Mouse (Mus musculus): ENCODE data around the gene Tram2. TPM values are rescaled to one million over a fixed set of nuclear protein-coding genes. Genes with fewer than 3 reads are reported as not detected.

Gene Tram2
- polyA plus RNA-seq, 1 experiment from 2014 or later = 10.6 TPM

- peaks cover 38% of the 10 kb centered on the region for H3K4me1 ChIP-seq (ENCODE audit: control insufficient read depth, insufficient read depth, low read length)
- H3K4me2 ChIP-seq (replicated peaks; ENCODE audit: low read depth, low read length) = no peak overlapping the region
- ATAC-seq (ENCODE audit: insufficient number of reproducible peaks, insufficient read depth, low FRiP score, low read depth) = no peak
- no peaks in the 10 kb centered on the region for H3K9me3 ChIP-seq (ENCODE audit: control insufficient read depth, low read depth, low read length)
- H3K9ac ChIP-seq (replicated peaks; ENCODE audit: low read depth, low read length) = no peak overlapping the region
- H3K36me3 ChIP-seq (ENCODE audit: control insufficient read depth, insufficient read depth, low read length) = no peaks in the 10 kb centered on the region
- H3K27ac ChIP-seq (ENCODE audit: low read length) = no peak overlapping the region
- no peaks in the 10 kb centered on the region for H3K27me3 ChIP-seq (ENCODE audit: control insufficient read depth, insufficient read depth, low read length)
- H3K4me3 ChIP-seq (ENCODE audit: low read depth, low read length) = no peak overlapping the region
- 82% methylated on average over 5 of the region's 5 CpGs for WGBS
These were observed 4.8 kb downstream of the Tram2 start for GRCm38 (mm10) chr1:21074231-21074630.

GRCm38 (mm10) chr1:21072875-21073444 lies 6.1 kb downstream of the Tram2 start:
- no peak overlapping the region for H3K27ac ChIP-seq (ENCODE audit: low read length)
- no peaks in the 10 kb centered on the region for H3K36me3 ChIP-seq (ENCODE audit: control insufficient read depth, insufficient read depth, low read length)
- H3K4me2 ChIP-seq (replicated peaks; ENCODE audit: low read depth, low read length) = no peak overlapping the region
- H3K4me3 ChIP-seq (ENCODE audit: low read depth, low read length) = no peak overlapping the region
- H3K9me3 ChIP-seq (ENCODE audit: control insufficient read depth, low read depth, low read length) = no peaks in the 10 kb centered on the region
- peaks cover 34% of the 10 kb centered on the region for H3K4me1 ChIP-seq (ENCODE audit: control insufficient read depth, insufficient read depth, low read length)
- H3K27me3 ChIP-seq (ENCODE audit: control insufficient read depth, insufficient read depth, low read length) = no peaks in the 10 kb centered on the region
- whole genome bisulfite sequencing = 64% methylated on average over 12 of the region's 12 CpGs
- H3K9ac ChIP-seq (replicated peaks; ENCODE audit: low read depth, low read length) = no peak overlapping the region
- no peak for ATAC-seq (ENCODE audit: insufficient number of reproducible peaks, insufficient read depth, low FRiP score, low read depth)

GRCm38 (mm10) chr1:21070658-21071057 lies 8.4 kb downstream of the Tram2 start:
- ATAC-seq (ENCODE audit: insufficient number of reproducible peaks, insufficient read depth, low FRiP score, low read depth) = no peak
- no peak overlapping the region; the same call in 1 of the 2 replicates for H3K27ac ChIP-seq (ENCODE audit: low read length)
- no peak overlapping the region for H3K9ac ChIP-seq (replicated peaks; ENCODE audit: low read depth, low read length)
- no peaks in the 10 kb centered on the region for H3K27me3 ChIP-seq (ENCODE audit: control insufficient read depth, insufficient read depth, low read length)
- no peaks in the 10 kb centered on the region; the same call in 1 of the 2 replicates for H3K36me3 ChIP-seq (ENCODE audit: control insufficient read depth, insufficient read depth, low read length)
- peaks cover 5% of the 10 kb centered on the region; the same call in 1 of the 2 replicates for H3K9me3 ChIP-seq (ENCODE audit: control insufficient read depth, low read depth, low read length)
- no peak overlapping the region for H3K4me2 ChIP-seq (replicated peaks; ENCODE audit: low read depth, low read length)
- WGBS = 65% methylated on average over 13 of the region's 13 CpGs
- H3K4me1 ChIP-seq (ENCODE audit: control insufficient read depth, insufficient read depth, low read length) = peaks cover 12% of the 10 kb centered on the region
- no peak overlapping the region for H3K4me3 ChIP-seq (ENCODE audit: low read depth, low read length)

DNA sequence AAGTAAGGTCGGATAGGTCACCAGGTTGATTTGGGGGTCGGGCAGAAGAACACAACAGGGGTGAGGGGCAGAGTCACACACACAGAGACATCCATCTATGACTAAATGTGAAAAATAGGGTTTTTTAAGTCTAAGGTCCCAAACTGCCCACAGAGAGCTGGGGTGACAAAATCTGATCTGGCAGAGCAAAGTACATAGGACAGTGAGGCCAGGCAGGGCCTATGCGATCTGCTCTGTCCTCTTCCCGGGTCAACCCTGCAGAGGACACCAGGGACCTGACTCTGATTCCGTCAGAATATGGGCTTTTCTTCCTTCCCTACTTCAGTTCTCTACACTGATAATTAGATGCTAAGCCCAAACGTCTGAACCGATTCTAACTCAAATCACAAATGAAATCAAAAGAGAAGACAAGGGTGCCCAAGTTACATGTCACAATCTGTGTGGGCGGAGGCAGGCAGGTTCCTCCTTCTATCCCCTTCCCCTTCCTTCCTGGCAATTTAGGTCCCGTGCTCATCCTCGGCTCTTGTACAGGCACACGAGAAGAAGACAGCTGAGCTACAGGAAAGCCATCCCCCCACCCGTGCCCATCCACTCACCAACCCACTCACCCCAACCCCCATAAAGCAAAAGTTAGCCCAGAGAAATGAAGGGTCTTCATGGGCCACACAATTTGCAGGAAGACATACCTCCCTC lies 9.1 kb downstream of the Tram2 start:
- Histone ChIP-seq H3K9me3 (ENCODE audit: control insufficient read depth, low read depth, low read length) (peaks cover 5% of the 10 kb centered on the region; the same call in 1 of the 2 replicates), H3K36me3 (ENCODE audit: control insufficient read depth, insufficient read depth, low read length) (no peaks in the 10 kb centered on the region; the same call in 1 of the 2 replicates), H3K4me1 (ENCODE audit: control insufficient read depth, insufficient read depth, low read length) (0 out of 2 replicates have a peak, but pooled peaks cover 5% of the 10 kb centered on the region), H3K4me3 (ENCODE audit: low read depth, low read length) (no peak overlapping the region), H3K9ac (replicated peaks; ENCODE audit: low read depth, low read length) (no peak overlapping the region), H3K27me3 (ENCODE audit: control insufficient read depth, insufficient read depth, low read length) (no peaks in the 10 kb centered on the region), H3K4me2 (replicated peaks; ENCODE audit: low read depth, low read length) (no peak overlapping the region), H3K27ac (ENCODE audit: low read length) (no peak overlapping the region)
- 83% methylated on average over 12 of the region's 12 CpGs for WGBS
- no peak for ATAC-seq (ENCODE audit: insufficient number of reproducible peaks, insufficient read depth, low FRiP score, low read depth)

DNA sequence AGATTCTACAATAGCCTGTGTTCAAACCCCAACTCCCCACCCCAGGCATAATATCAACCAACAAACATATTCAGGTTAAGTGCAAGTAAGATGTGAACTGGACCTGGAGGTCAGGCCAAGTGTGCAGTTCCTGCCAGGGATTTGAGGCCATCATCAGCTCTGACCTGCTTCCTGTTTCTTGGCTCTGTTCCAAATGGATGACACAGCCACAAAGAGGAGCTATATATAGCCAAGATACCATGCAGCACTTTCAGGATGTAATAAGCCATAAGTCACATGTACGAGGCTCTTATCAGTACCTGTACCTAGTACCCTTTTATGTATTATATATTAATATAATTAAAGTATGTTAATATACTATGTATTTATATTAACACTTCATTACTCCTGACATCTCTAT lies 10.5 kb downstream of the Tram2 start:
- Histone ChIP-seq H3K4me1 (ENCODE audit: control insufficient read depth, insufficient read depth, low read length) (0 out of 2 replicates have a peak, but pooled peaks cover 2% of the 10 kb centered on the region), H3K9me3 (ENCODE audit: control insufficient read depth, low read depth, low read length) (peaks cover 5% of the 10 kb centered on the region; the same call in 1 of the 2 replicates), H3K27me3 (ENCODE audit: control insufficient read depth, insufficient read depth, low read length) (no peaks in the 10 kb centered on the region), H3K4me2 (replicated peaks; ENCODE audit: low read depth, low read length) (no peak overlapping the region), H3K4me3 (ENCODE audit: low read depth, low read length) (no peak overlapping the region), H3K36me3 (ENCODE audit: control insufficient read depth, insufficient read depth, low read length) (peaks cover 2% of the 10 kb centered on the region; the same call in 1 of the 2 replicates), H3K27ac (ENCODE audit: low read length) (no peak overlapping the region), H3K9ac (replicated peaks; ENCODE audit: low read depth, low read length) (no peak overlapping the region)
- WGBS = 48% methylated on average over 1 of the region's 1 CpGs
- no peak for ATAC-seq (ENCODE audit: insufficient number of reproducible peaks, insufficient read depth, low FRiP score, low read depth)

- ATAC-seq (ENCODE audit: insufficient number of reproducible peaks, insufficient read depth, low FRiP score, low read depth) = no peak
- 87% methylated on average over 11 of the region's 11 CpGs for WGBS
- H3K27me3 ChIP-seq (ENCODE audit: control insufficient read depth, insufficient read depth, low read length) = no peaks in the 10 kb centered on the region
- no peak overlapping the region for H3K4me3 ChIP-seq (ENCODE audit: low read depth, low read length)
- no peak overlapping the region for H3K27ac ChIP-seq (ENCODE audit: low read length)
- H3K4me1 ChIP-seq (ENCODE audit: control insufficient read depth, insufficient read depth, low read length) = no peaks in the 10 kb centered on the region
- peaks cover 5% of the 10 kb centered on the region; the same call in 1 of the 2 replicates for H3K9me3 ChIP-seq (ENCODE audit: control insufficient read depth, low read depth, low read length)
- peaks cover 2% of the 10 kb centered on the region; the same call in 1 of the 2 replicates for H3K36me3 ChIP-seq (ENCODE audit: control insufficient read depth, insufficient read depth, low read length)
- no peak overlapping the region for H3K9ac ChIP-seq (replicated peaks; ENCODE audit: low read depth, low read length)
- no peak overlapping the region for H3K4me2 ChIP-seq (replicated peaks; ENCODE audit: low read depth, low read length)
These were observed 11.3 kb downstream of the Tram2 start for GRCm38 (mm10) chr1:21067536-21068221.

DNA sequence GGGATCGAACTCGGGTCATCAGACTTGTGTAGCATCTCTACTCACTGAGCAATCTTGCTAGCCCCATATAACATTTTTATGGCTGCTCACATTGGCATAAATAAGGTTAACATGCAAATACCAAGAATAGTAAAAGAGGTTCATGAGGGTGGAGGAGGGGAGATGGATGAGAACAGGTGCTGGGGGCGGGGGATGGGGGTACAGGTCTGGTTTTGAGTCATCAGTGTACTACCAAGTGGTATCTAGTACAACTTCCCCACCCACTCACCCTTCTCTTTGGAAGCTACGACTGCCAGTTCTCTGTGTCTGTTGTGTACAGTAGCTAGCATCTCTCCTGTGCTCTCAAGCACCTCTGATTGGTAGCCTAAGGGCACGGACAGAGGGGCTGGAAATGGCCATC lies 14.9 kb downstream of the Tram2 start:
- H3K27me3 ChIP-seq (ENCODE audit: control insufficient read depth, insufficient read depth, low read length) = no peaks in the 10 kb centered on the region
- H3K9ac ChIP-seq (replicated peaks; ENCODE audit: low read depth, low read length) = no peak overlapping the region
- H3K4me3 ChIP-seq (ENCODE audit: low read depth, low read length) = no peak overlapping the region
- 89% methylated on average over 5 of the region's 5 CpGs for WGBS
- H3K4me1 ChIP-seq (ENCODE audit: control insufficient read depth, insufficient read depth, low read length) = no peaks in the 10 kb centered on the region
- ATAC-seq (ENCODE audit: insufficient number of reproducible peaks, insufficient read depth, low FRiP score, low read depth) = no peak
- H3K36me3 ChIP-seq (ENCODE audit: control insufficient read depth, insufficient read depth, low read length) = peaks cover 8% of the 10 kb centered on the region
- no peak overlapping the region for H3K27ac ChIP-seq (ENCODE audit: low read length)
- H3K9me3 ChIP-seq (ENCODE audit: control insufficient read depth, low read depth, low read length) = peaks cover 5% of the 10 kb centered on the region; the same call in 1 of the 2 replicates
- H3K4me2 ChIP-seq (replicated peaks; ENCODE audit: low read depth, low read length) = no peak overlapping the region

DNA sequence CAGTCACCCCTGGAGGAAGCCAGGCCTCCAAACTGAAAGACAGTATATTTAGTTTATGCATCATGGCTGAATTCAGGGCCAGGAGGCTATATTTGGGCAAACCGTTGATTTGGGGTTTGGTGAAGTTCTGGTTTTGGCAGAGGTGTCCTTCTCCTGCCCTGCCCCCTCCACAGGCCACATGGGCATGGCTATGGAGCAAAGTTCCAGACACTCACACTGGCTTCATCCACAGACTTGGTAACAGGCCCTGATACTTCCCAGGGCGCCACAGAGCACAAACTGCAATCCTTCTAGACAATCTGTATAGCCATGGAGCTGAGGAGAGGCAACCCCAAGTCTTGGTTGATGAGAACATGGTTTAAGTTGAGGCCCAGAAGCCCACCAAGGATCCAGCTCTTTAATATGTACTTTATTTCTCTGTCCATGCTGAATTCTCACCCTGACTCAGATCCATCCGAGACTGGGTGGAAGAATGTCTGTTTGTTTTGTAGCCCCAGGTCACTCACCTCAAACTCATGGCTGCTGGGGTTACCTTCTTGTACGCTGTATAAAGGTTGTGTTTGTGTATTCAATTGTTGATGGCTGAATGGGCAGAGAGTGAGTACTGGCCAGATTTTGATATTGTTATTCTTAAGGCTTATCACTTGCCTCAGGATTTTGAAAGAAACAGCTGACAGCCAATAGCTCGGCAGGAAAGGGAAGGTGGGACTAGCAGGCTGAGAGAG lies 19.5 kb downstream of the Tram2 start:
- Histone ChIP-seq H3K9ac (replicated peaks; ENCODE audit: low read depth, low read length) (no peak overlapping the region), H3K27ac (ENCODE audit: low read length) (no peak overlapping the region), H3K4me1 (ENCODE audit: control insufficient read depth, insufficient read depth, low read length) (no peaks in the 10 kb centered on the region), H3K9me3 (ENCODE audit: control insufficient read depth, low read depth, low read length) (no peaks in the 10 kb centered on the region), H3K36me3 (ENCODE audit: control insufficient read depth, insufficient read depth, low read length) (peaks cover 5% of the 10 kb centered on the region), H3K4me2 (replicated peaks; ENCODE audit: low read depth, low read length) (no peak overlapping the region), H3K27me3 (ENCODE audit: control insufficient read depth, insufficient read depth, low read length) (no peaks in the 10 kb centered on the region), H3K4me3 (ENCODE audit: low read depth, low read length) (no peak overlapping the region)
- no peak for ATAC-seq (ENCODE audit: insufficient number of reproducible peaks, insufficient read depth, low FRiP score, low read depth)
- 79% methylated on average over 5 of the region's 5 CpGs for WGBS

All from stomach, embryonic 14.5 days (tissue).